Mouse (Mus musculus): Measurements from ENCODE around the gene Stac3. TPM values are rescaled to one million over a fixed set of nuclear protein-coding genes. Genes with fewer than 3 reads are reported as not detected.

The Stac3 gene
- polyA plus RNA-seq, 1 experiment = 0.51 TPM

DNA sequence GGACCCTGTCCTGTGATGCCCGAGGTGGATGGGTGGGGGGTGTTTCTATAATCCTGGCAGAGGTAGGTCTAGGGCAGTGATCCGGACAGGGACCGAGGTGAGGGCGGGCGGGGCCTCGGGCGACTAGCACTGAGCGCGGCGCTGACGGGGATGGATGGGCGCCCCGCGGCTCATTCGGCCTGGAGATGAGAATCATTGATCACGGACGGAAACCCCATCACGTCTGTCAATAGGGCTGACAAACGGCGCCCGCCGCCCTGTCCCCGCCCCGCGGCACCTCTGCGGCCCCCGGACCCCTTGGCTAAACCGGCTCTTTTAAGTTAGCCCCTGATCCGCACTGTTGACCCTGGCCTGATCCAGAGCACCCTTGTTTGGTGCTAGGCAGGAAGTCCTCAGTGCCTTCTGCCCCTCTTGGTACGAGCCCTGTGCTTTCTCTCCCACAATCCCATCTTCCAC, 33.5 kb downstream of the Stac3 start:
- peak overlapping the region; percentile 39 for H3K4me3 ChIP-seq (ENCODE audit: low read depth, low read length)
- H3K27ac ChIP-seq (ENCODE audit: insufficient read depth, low read depth, low read length) = no peak overlapping the region
- H3K27me3 ChIP-seq (ENCODE audit: control insufficient read depth, insufficient read depth, low read length) = peaks cover 56% of the 10 kb centered on the region
- H3K4me1 ChIP-seq (ENCODE audit: control insufficient read depth, insufficient read depth, insufficient read length, low read length) = peaks cover 12% of the 10 kb centered on the region
- TF ChIP-seq POLR2A (IDR thresholded peaks at IDR 0.05; ENCODE audit: low read depth, low read length) (no peak), CTCF (IDR thresholded peaks at IDR 0.05; ENCODE audit: extremely low read depth, insufficient read length, insufficient replicate concordance, low read depth, low read length) (no peak)
- WGBS = 3% methylated on average over 30 of the region's 30 CpGs
- peaks cover 9% of the 10 kb centered on the region for H3K36me3 ChIP-seq (ENCODE audit: control insufficient read depth, insufficient read depth, low read length)

DNA sequence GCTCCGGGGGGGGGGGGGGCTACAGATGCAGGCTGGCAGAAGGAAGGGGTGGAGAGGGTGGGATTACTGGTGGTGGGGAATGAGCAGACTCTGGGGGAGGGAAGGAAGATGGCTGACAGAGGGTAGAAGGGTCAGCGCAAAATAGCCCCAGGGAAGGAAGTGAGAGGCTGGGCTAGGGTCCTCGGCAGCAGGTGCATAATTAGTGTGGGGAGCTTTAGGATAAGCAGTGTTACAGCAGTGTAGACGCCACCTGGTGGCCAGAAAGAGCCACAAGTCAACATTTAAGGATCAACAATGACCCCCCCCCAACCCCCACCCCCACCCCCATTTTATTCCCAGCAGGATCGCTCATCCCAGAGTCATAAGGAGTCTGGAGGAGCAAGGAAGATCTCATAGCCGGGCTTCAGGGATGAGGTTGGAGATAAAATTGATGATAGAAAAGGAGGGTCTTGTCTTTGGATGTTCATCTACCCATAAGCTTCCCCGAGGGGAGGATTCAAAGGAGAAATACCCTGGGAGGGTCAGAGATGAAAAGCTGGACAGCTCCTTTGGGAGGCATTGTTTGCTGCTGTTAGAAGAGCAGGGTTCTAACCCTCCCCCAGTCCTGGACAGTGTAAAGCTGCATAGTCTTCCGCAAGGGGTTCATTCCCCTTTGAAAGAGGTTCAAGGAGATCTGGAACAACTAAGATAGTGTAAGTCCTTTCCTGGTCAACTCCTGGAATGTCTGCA, 35.3 kb downstream of the Stac3 start:
- Histone ChIP-seq H3K36me3 (ENCODE audit: control insufficient read depth, insufficient read depth, low read length) (peaks cover 21% of the 10 kb centered on the region), H3K27me3 (ENCODE audit: control insufficient read depth, insufficient read depth, low read length) (peaks cover 38% of the 10 kb centered on the region), H3K4me1 (ENCODE audit: control insufficient read depth, insufficient read depth, insufficient read length, low read length) (peaks cover 12% of the 10 kb centered on the region), H3K4me3 (ENCODE audit: low read depth, low read length) (no peak overlapping the region), H3K27ac (ENCODE audit: insufficient read depth, low read depth, low read length) (no peak overlapping the region)
- 13% methylated on average over 8 of the region's 8 CpGs for WGBS
- TF ChIP-seq CTCF (IDR thresholded peaks at IDR 0.05; ENCODE audit: extremely low read depth, insufficient read length, insufficient replicate concordance, low read depth, low read length) (peak; percentile 65; the same call in 1 of the 2 replicates), POLR2A (IDR thresholded peaks at IDR 0.05; ENCODE audit: low read depth, low read length) (no peak)

GRCm38 (mm10) chr10:127537854-127538583, 36.5 kb downstream of the Stac3 start:
- peaks cover 31% of the 10 kb centered on the region for H3K36me3 ChIP-seq (ENCODE audit: control insufficient read depth, insufficient read depth, low read length)
- 34% methylated on average over 7 of the region's 7 CpGs for WGBS
- no peak overlapping the region for H3K4me3 ChIP-seq (ENCODE audit: low read depth, low read length)

DNA sequence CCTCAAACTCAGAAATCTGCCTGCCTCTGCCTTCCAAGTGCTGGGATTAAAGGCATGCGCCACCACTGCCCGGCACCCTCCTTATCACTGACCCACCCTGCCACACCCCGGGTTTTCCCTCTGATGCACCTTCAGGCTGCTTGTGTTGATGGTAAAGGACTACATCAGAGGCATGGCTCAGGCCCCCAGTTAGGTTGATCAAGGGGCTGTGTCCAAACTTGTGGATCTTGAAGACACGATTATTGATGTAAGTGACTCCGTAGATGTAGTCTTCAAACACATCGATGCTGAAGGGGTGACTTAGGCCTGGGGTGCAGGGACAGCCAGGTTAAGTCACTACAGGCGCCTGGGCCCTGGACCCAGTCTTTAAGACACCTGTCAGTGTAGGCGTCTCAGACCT, 40.0 kb downstream of the Stac3 start:
- no peak overlapping the region for H3K27ac ChIP-seq (ENCODE audit: insufficient read depth, low read depth, low read length)
- H3K27me3 ChIP-seq (ENCODE audit: control insufficient read depth, insufficient read depth, low read length) = peaks cover 2% of the 10 kb centered on the region; the same call in 1 of the 2 replicates
- no peak overlapping the region for H3K4me3 ChIP-seq (ENCODE audit: low read depth, low read length)
- peaks cover 59% of the 10 kb centered on the region for H3K36me3 ChIP-seq (ENCODE audit: control insufficient read depth, insufficient read depth, low read length)
- WGBS = 86% methylated on average over 8 of the region's 8 CpGs
- TF ChIP-seq POLR2A (IDR thresholded peaks at IDR 0.05; ENCODE audit: low read depth, low read length) (no peak), CTCF (IDR thresholded peaks at IDR 0.05; ENCODE audit: extremely low read depth, insufficient read length, insufficient replicate concordance, low read depth, low read length) (no peak)
- peaks cover 2% of the 10 kb centered on the region; the same call in 1 of the 2 replicates for H3K4me1 ChIP-seq (ENCODE audit: control insufficient read depth, insufficient read depth, insufficient read length, low read length)

More at GRCm38 (mm10) chr10:127537854-127538583, 36.5 kb downstream of the Stac3 start:
- no peak overlapping the region for H3K27ac ChIP-seq (ENCODE audit: insufficient read depth, low read depth, low read length)
- TF ChIP-seq POLR2A (IDR thresholded peaks at IDR 0.05; ENCODE audit: low read depth, low read length) (no peak), CTCF (IDR thresholded peaks at IDR 0.05; ENCODE audit: extremely low read depth, insufficient read length, insufficient replicate concordance, low read depth, low read length) (peak; percentile 92)
- peaks cover 12% of the 10 kb centered on the region for H3K4me1 ChIP-seq (ENCODE audit: control insufficient read depth, insufficient read depth, insufficient read length, low read length)
- peaks cover 26% of the 10 kb centered on the region for H3K27me3 ChIP-seq (ENCODE audit: control insufficient read depth, insufficient read depth, low read length)

DNA sequence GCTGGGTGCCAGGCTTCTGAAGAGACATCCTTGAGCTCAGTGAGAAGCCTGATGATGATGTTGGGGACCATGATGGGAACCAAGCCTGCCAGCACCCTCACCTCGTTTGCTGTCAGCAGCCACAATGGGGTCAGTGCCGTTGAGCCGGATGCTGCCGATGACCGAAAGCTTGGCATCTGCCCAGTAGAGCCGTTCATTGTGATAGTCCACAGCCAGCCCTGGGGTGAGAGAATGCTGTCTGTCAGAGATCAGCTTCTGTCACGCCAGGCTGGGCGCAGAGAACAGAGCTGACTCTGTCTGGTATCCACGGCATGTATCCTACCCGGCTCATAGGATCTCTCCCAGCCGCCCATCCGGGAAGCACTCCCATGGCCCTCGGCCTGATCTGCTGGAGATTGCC, 40.6 kb downstream of the Stac3 start:
- H3K27me3 ChIP-seq (ENCODE audit: control insufficient read depth, insufficient read depth, low read length) = no peaks in the 10 kb centered on the region
- WGBS = 87% methylated on average over 13 of the region's 13 CpGs
- H3K4me3 ChIP-seq (ENCODE audit: low read depth, low read length) = no peak overlapping the region
- no peak overlapping the region for H3K27ac ChIP-seq (ENCODE audit: insufficient read depth, low read depth, low read length)
- peaks cover 64% of the 10 kb centered on the region for H3K36me3 ChIP-seq (ENCODE audit: control insufficient read depth, insufficient read depth, low read length)
- TF ChIP-seq CTCF (IDR thresholded peaks at IDR 0.05; ENCODE audit: extremely low read depth, insufficient read length, insufficient replicate concordance, low read depth, low read length) (no peak), POLR2A (IDR thresholded peaks at IDR 0.05; ENCODE audit: low read depth, low read length) (no peak)
- peaks cover 2% of the 10 kb centered on the region; the same call in 1 of the 2 replicates for H3K4me1 ChIP-seq (ENCODE audit: control insufficient read depth, insufficient read depth, insufficient read length, low read length)

DNA sequence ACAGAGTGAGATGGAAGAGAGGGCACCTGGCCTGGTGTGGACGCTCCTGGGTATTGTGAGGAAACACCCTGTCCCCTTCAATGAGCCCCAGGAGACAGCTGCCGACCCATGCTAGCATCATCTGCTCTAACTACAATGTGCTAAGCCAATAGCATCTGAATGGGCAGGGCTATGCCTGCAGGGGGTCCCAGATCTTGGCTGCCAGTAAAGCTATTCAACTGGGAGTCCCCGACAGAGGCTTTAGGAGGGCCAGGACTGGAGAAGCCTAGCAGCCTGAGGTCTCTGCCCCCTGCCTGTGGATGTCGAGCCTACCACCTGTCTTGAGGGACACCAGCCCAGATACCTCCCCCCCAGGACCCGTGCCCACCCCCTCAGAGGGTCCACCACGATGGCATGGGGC, 41.2 kb downstream of the Stac3 start:
- peaks cover 2% of the 10 kb centered on the region; the same call in 1 of the 2 replicates for H3K4me1 ChIP-seq (ENCODE audit: control insufficient read depth, insufficient read depth, insufficient read length, low read length)
- TF ChIP-seq POLR2A (IDR thresholded peaks at IDR 0.05; ENCODE audit: low read depth, low read length) (no peak), CTCF (IDR thresholded peaks at IDR 0.05; ENCODE audit: extremely low read depth, insufficient read length, insufficient replicate concordance, low read depth, low read length) (no peak)
- 75% methylated on average over 6 of the region's 6 CpGs for WGBS
- no peak overlapping the region for H3K4me3 ChIP-seq (ENCODE audit: low read depth, low read length)
- H3K27ac ChIP-seq (ENCODE audit: insufficient read depth, low read depth, low read length) = no peak overlapping the region
- H3K27me3 ChIP-seq (ENCODE audit: control insufficient read depth, insufficient read depth, low read length) = no peaks in the 10 kb centered on the region
- H3K36me3 ChIP-seq (ENCODE audit: control insufficient read depth, insufficient read depth, low read length) = peaks cover 67% of the 10 kb centered on the region

DNA sequence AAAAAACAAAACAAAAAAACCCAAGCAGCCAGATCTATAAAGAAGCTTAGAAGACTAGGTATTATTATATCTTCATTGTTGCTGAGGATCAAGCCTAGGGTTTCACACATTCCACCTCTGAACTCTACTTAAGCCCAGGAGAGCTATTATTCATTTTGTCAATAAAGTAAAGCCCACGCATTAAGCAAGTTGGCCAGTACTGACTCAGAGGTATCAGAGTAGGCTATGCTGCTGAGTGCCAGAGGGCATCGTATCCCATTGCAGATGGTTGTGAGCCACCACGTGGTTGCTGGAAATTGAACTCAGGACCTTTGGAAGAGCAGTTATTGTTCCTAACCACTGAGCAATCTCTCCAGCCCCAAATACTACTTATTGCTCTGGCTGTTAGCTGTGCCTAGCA, 42.4 kb downstream of the Stac3 start:
- H3K4me3 ChIP-seq (ENCODE audit: low read depth, low read length) = no peak overlapping the region
- peaks cover 2% of the 10 kb centered on the region; the same call in 1 of the 2 replicates for H3K4me1 ChIP-seq (ENCODE audit: control insufficient read depth, insufficient read depth, insufficient read length, low read length)
- TF ChIP-seq CTCF (IDR thresholded peaks at IDR 0.05; ENCODE audit: extremely low read depth, insufficient read length, insufficient replicate concordance, low read depth, low read length) (no peak), POLR2A (IDR thresholded peaks at IDR 0.05; ENCODE audit: low read depth, low read length) (no peak)
- no peaks in the 10 kb centered on the region for H3K27me3 ChIP-seq (ENCODE audit: control insufficient read depth, insufficient read depth, low read length)
- H3K36me3 ChIP-seq (ENCODE audit: control insufficient read depth, insufficient read depth, low read length) = peaks cover 75% of the 10 kb centered on the region
- no peak overlapping the region for H3K27ac ChIP-seq (ENCODE audit: insufficient read depth, low read depth, low read length)
- 80% methylated on average over 3 of the region's 3 CpGs for WGBS

All from small intestine, adult 2 months (tissue).